Mouse (Mus musculus): Measurements from ENCODE around the gene Gnaz.

The Gnaz gene

GRCm38 (mm10) chr10:75063301-75063965 is 96.5 kb downstream of the Gnaz start:
- DNase-seq, result peak; percentile 43

- no peak for DNase-seq
Observed at GRCm38 (mm10) chr10:75065691-75066090, 98.7 kb downstream of the Gnaz start.

Data from kidney, adult 11 months (tissue).